Mouse (Mus musculus) hindlimb bud, embryonic 11.5 days (tissue): ENCODE measurements around the gene Aldh16a1.
A peak's percentile ranks its signal among the peaks of the same experiment; 100 is the strongest.
"Not testable (repeated sequence)": the region's sequence is repeated elsewhere in the genome, so short reads cannot be mapped to it uniquely, and the experiment has no call there.

ENCODE experiments used
- DNase-seq: peaks from one replicate; pipeline ENCODE4 v3.0.0-alpha.2; 2012; ENCODE audit warnings: low read depth, low spot score; ENCODE audit errors: extremely low spot score

Gene Aldh16a1

GRCm38 (mm10) chr7:45179469-45179868 lies 25.1 kb upstream of the Aldh16a1 start, which contains the start of gene Gfy:
Gfy (minus strand) TSS chr7:45179569.
- DNase-seq = no peak

GRCm38 (mm10) chr7:45178550-45178949 lies 24.2 kb upstream of the Aldh16a1 start:
- DNase-seq = no peak

GRCm38 (mm10) chr7:45176356-45176755 lies 22.0 kb upstream of the Aldh16a1 start:
- DNase-seq = no peak

- DNase-seq = no peak
Observed at GRCm38 (mm10) chr7:45175929-45176328, 21.5 kb upstream of the Aldh16a1 start.

- DNase-seq = no peak
Observed at GRCm38 (mm10) chr7:45175398-45175797, 21.0 kb upstream of the Aldh16a1 start.

- DNase-seq = no peak
Observed at GRCm38 (mm10) chr7:45174567-45175280, 20.3 kb upstream of the Aldh16a1 start.

GRCm38 (mm10) chr7:45173772-45174171 lies 19.4 kb upstream of the Aldh16a1 start:
- not testable (repeated sequence) for DNase-seq

- no peak for DNase-seq
Observed at GRCm38 (mm10) chr7:45172974-45173373, 18.6 kb upstream of the Aldh16a1 start.

- no peak for DNase-seq
Observed at GRCm38 (mm10) chr7:45169495-45169894, 15.1 kb upstream of the Aldh16a1 start.

GRCm38 (mm10) chr7:45168656-45169055 lies 14.3 kb upstream of the Aldh16a1 start:
- DNase-seq = no peak

GRCm38 (mm10) chr7:45167761-45168445 lies 13.5 kb upstream of the Aldh16a1 start:
- DNase-seq = no peak

GRCm38 (mm10) chr7:45166950-45167401 lies 12.6 kb upstream of the Aldh16a1 start:
- no peak for DNase-seq

GRCm38 (mm10) chr7:45165701-45166100 lies 11.3 kb upstream of the Aldh16a1 start:
- no peak for DNase-seq

GRCm38 (mm10) chr7:45164833-45165232 lies 10.4 kb upstream of the Aldh16a1 start:
- no peak for DNase-seq

- no peak for DNase-seq
Observed at GRCm38 (mm10) chr7:45163735-45164490, 9.5 kb upstream of the Aldh16a1 start, which contains the start of gene Slc17a7. Slc17a7 (plus strand) TSS chr7:45163949.

- no peak for DNase-seq
Observed at GRCm38 (mm10) chr7:45162996-45163615, 8.7 kb upstream of the Aldh16a1 start.

- DNase-seq = no peak
Observed at GRCm38 (mm10) chr7:45162551-45162950, 8.2 kb upstream of the Aldh16a1 start.

GRCm38 (mm10) chr7:45161612-45162473 lies 7.5 kb upstream of the Aldh16a1 start:
- peak; percentile 75 for DNase-seq

- no peak for DNase-seq
Observed at GRCm38 (mm10) chr7:45160866-45161265, 6.5 kb upstream of the Aldh16a1 start.

- no peak for DNase-seq
Observed at GRCm38 (mm10) chr7:45160316-45160800, 6.0 kb upstream of the Aldh16a1 start.
